Mouse (Mus musculus) ovary, postnatal 36 days (tissue): ENCODE measurements at regions not wholly inside any gene's neighbourhood (a gene's known extent, or its start where the extent isn't known, plus 50 kb on each side); places are given as distances from the start of the nearest gene placed in this dataset.
A peak's percentile ranks its signal among the peaks of the same experiment; 100 is the strongest.

Experiments
- DNase-seq: peaks from one replicate; pipeline ENCODE4 v3.0.0; 2022; ENCODE audit warnings: low spot score, mixed read lengths

- no peak for DNase-seq
These were observed 203.1 kb upstream of the Gm9833 start for GRCm38 (mm10) chr3:9884691-9885354.

GRCm38 (mm10) chr3:9885565-9885964 is 202.3 kb upstream of the Gm9833 start:
- DNase-seq, result peak; percentile 18

GRCm38 (mm10) chr3:9886077-9886476 is 201.8 kb upstream of the Gm9833 start:
- no peak for DNase-seq

- no peak for DNase-seq
These were observed 200.9 kb upstream of the Gm9833 start for GRCm38 (mm10) chr3:9886765-9887626.

GRCm38 (mm10) chr3:9887627-9887994 is 200.3 kb upstream of the Gm9833 start:
- no peak for DNase-seq

- no peak for DNase-seq
These were observed 199.9 kb upstream of the Gm9833 start for GRCm38 (mm10) chr3:9888051-9888450.

- DNase-seq, result no peak
These were observed 194.9 kb upstream of the Gm9833 start for GRCm38 (mm10) chr3:9892884-9893494.

- no peak for DNase-seq
These were observed 192.3 kb upstream of the Gm9833 start for GRCm38 (mm10) chr3:9895396-9896135.

GRCm38 (mm10) chr3:9896303-9896702 is 191.6 kb upstream of the Gm9833 start:
- no peak for DNase-seq

GRCm38 (mm10) chr3:9901663-9902062 is 186.2 kb upstream of the Gm9833 start:
- no peak for DNase-seq

GRCm38 (mm10) chr3:9913357-9913756 is 174.6 kb upstream of the Gm9833 start:
- no peak for DNase-seq

GRCm38 (mm10) chr3:9916538-9917106 is 171.3 kb upstream of the Gm9833 start:
- no peak for DNase-seq

- peak; percentile 12 for DNase-seq
These were observed 167.6 kb upstream of the Gm9833 start for GRCm38 (mm10) chr3:9920331-9920730.

- no peak for DNase-seq
These were observed 166.2 kb upstream of the Gm9833 start for GRCm38 (mm10) chr3:9921730-9922129.

- no peak for DNase-seq
These were observed 165.3 kb upstream of the Gm9833 start for GRCm38 (mm10) chr3:9922541-9923046.

- no peak for DNase-seq
These were observed 163.3 kb upstream of the Gm9833 start for GRCm38 (mm10) chr3:9924630-9925029.

- DNase-seq, result no peak
These were observed 151.0 kb upstream of the Gm9833 start for GRCm38 (mm10) chr3:9936853-9937441.

GRCm38 (mm10) chr3:9938651-9939050 is 149.3 kb upstream of the Gm9833 start:
- DNase-seq, result no peak

- DNase-seq, result no peak
These were observed 145.3 kb upstream of the Gm9833 start for GRCm38 (mm10) chr3:9942631-9943030.

- peak; percentile 43 for DNase-seq
These were observed 140.4 kb upstream of the Gm9833 start for GRCm38 (mm10) chr3:9947357-9948065.

GRCm38 (mm10) chr3:9948114-9948513 is 139.8 kb upstream of the Gm9833 start:
- DNase-seq, result no peak
